Mouse (Mus musculus): ENCODE data around the gene Strada. TPM values are rescaled to one million over a fixed set of nuclear protein-coding genes. Genes with fewer than 3 reads are reported as not detected.
"Not testable (repeated sequence)": the region's sequence is repeated elsewhere in the genome, so short reads cannot be mapped to it uniquely, and the experiment has no call there.

Gene Strada
- 58.2 and 65.4 TPM in 2 replicates for polyA plus RNA-seq (2012; rRNA removed)

GRCm38 (mm10) chr11:106202123-106202465 lies at the start of gene Strada:
TSS of gene Strada (minus strand) at chr11:106202168.
- no peak for TF ChIP-seq CTCF (IDR thresholded peaks at IDR 0.05; ENCODE audit: borderline replicate concordance, insufficient read depth, low read depth, low read length)
- TF ChIP-seq POLR2A (IDR thresholded peaks at IDR 0.05; ENCODE audit: borderline replicate concordance, insufficient read depth, low read length) = no peak
- H3K27ac ChIP-seq (ENCODE audit: insufficient read depth, low read length) = no peak within 1 kb of the TSS
- no peak within 1 kb of the TSS for H3K4me3 ChIP-seq (replicated peaks; ENCODE audit: insufficient read depth, low read depth, low read length)

DNA sequence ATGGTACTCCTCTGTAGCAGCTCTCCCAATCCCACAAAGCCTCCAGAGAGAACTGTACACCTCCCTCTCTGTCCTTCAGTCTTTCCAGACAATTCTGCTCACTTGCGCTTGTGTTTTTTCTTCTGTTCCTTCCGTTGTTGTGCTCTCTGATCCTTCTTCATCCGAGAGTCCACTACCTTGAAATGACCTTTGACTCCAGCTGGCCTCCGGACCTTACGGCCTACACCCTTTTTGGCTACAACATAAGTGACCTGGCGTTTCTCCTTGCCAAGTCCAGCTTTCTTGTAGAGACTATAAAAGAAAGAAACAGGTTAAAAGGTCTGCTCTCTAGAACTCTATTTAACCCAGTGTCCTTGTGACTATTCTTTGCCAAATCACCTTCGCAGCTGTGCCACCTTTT lies 47.4 kb upstream of the Strada start:
- DNase-seq = no peak
- Histone ChIP-seq H3K27ac (ENCODE audit: insufficient read depth, low read length) (no peak overlapping the region), H3K27me3 (ENCODE audit: control insufficient read depth, insufficient read depth, low read length) (no peaks in the 10 kb centered on the region), H3K4me3 (replicated peaks; ENCODE audit: insufficient read depth, low read depth, low read length) (no peak overlapping the region), H3K4me1 (ENCODE audit: control insufficient read depth, insufficient read depth, low read length) (no peaks in the 10 kb centered on the region)
- TF ChIP-seq CTCF (IDR thresholded peaks at IDR 0.05; ENCODE audit: borderline replicate concordance, insufficient read depth, low read depth, low read length) (no peak), POLR2A (IDR thresholded peaks at IDR 0.05; ENCODE audit: borderline replicate concordance, insufficient read depth, low read length) (no peak)
- 86% methylated on average over 7 of the region's 7 CpGs for WGBS

More at GRCm38 (mm10) chr11:106202123-106202465, at the start of gene Strada:
- no peak for DNase-seq
- WGBS = 89% methylated on average over 5 of the region's 5 CpGs
- H3K27me3 ChIP-seq (ENCODE audit: control insufficient read depth, insufficient read depth, low read length) = no peaks in the 10 kb centered on the region
- no peaks in the 10 kb centered on the region for H3K4me1 ChIP-seq (ENCODE audit: control insufficient read depth, insufficient read depth, low read length)

DNA sequence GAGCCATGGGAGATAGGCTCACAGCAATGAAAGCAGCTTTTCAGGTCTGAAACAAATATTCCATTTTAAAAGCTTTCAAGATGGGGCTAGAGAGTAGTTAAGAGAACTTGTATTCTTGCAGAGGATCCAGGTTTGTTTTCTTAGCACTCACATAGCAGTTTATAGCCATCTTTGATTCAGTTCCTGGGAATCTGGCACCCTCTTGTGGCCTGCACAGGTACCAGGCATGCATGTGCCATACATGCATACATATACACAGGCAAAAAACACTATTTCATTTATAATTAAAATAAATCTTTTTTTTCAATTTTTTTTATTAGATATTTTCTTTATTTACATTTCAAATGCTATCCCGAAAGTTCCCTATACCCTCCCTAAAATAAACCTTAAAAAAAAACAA lies 44.9 kb upstream of the Strada start:
- Histone ChIP-seq H3K4me3 (replicated peaks; ENCODE audit: insufficient read depth, low read depth, low read length) (no peak overlapping the region), H3K27me3 (ENCODE audit: control insufficient read depth, insufficient read depth, low read length) (no peaks in the 10 kb centered on the region), H3K27ac (ENCODE audit: insufficient read depth, low read length) (no peak overlapping the region), H3K4me1 (ENCODE audit: control insufficient read depth, insufficient read depth, low read length) (no peaks in the 10 kb centered on the region)
- TF ChIP-seq CTCF (IDR thresholded peaks at IDR 0.05; ENCODE audit: borderline replicate concordance, insufficient read depth, low read depth, low read length) (peak; percentile 40; the same call in 1 of the 2 replicates), POLR2A (IDR thresholded peaks at IDR 0.05; ENCODE audit: borderline replicate concordance, insufficient read depth, low read length) (no peak)
- no peak for DNase-seq
- 100% methylated on average over 1 of the region's 1 CpGs for WGBS

DNA sequence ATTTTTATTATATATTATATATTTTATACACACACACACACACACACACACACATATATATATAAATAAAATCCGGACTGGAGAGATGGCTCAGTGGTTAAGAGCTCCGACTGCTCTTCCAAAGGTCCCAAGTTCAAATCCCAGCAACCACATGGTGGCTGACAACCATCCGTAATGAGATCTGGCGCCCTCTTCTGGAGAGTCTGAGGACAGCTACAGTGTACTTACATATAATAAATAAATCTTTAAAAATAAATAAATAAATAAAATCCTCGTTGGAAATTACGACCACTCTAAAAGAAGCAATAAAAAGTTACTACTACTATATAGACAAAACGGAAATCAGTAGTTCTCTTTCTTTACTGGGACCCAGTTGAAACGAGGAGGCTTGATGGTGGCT lies 32.0 kb upstream of the Strada start:
- not testable (repeated sequence) for H3K27me3 ChIP-seq (ENCODE audit: control insufficient read depth, insufficient read depth, low read length); DNase-seq; H3K4me3 ChIP-seq (replicated peaks; ENCODE audit: insufficient read depth, low read depth, low read length); H3K27ac ChIP-seq (ENCODE audit: insufficient read depth, low read length); H3K4me1 ChIP-seq (ENCODE audit: control insufficient read depth, insufficient read depth, low read length)
- WGBS = 77% methylated on average over 8 of the region's 8 CpGs

GRCm38 (mm10) chr11:106220603-106221002 lies 18.6 kb upstream of the Strada start:
- TF ChIP-seq CTCF (IDR thresholded peaks at IDR 0.05; ENCODE audit: borderline replicate concordance, insufficient read depth, low read depth, low read length) = no peak
- no peak for TF ChIP-seq POLR2A (IDR thresholded peaks at IDR 0.05; ENCODE audit: borderline replicate concordance, insufficient read depth, low read length)
- no peaks in the 10 kb centered on the region for H3K27me3 ChIP-seq (ENCODE audit: control insufficient read depth, insufficient read depth, low read length)
- no peak overlapping the region for H3K4me3 ChIP-seq (replicated peaks; ENCODE audit: insufficient read depth, low read depth, low read length)
- no peak for DNase-seq
- H3K4me1 ChIP-seq (ENCODE audit: control insufficient read depth, insufficient read depth, low read length) = no peaks in the 10 kb centered on the region; the same call in 1 of the 2 replicates
- 88% methylated on average over 3 of the region's 3 CpGs for WGBS
- H3K27ac ChIP-seq (ENCODE audit: insufficient read depth, low read length) = no peak overlapping the region

GRCm38 (mm10) chr11:106216730-106217490 lies 14.9 kb upstream of the Strada start, which contains the start of gene Ddx42:
TSS of gene Ddx42 (plus strand) at chr11:106216926.
- H3K4me1 ChIP-seq (ENCODE audit: control insufficient read depth, insufficient read depth, low read length) = no peaks in the 10 kb centered on the region; the same call in 1 of the 2 replicates
- H3K27me3 ChIP-seq (ENCODE audit: control insufficient read depth, insufficient read depth, low read length) = no peaks in the 10 kb centered on the region
- peak within 1 kb of the TSS; percentile 85 for H3K4me3 ChIP-seq (replicated peaks; ENCODE audit: insufficient read depth, low read depth, low read length)
- DNase-seq = peak; percentile 92 to 95
- under 1% methylated on average over 70 of the region's 70 CpGs for WGBS
- peak within 1 kb of the TSS; percentile 89 for H3K27ac ChIP-seq (ENCODE audit: insufficient read depth, low read length)
- no peak for TF ChIP-seq CTCF (IDR thresholded peaks at IDR 0.05; ENCODE audit: borderline replicate concordance, insufficient read depth, low read depth, low read length)
- peak; percentile 43; the same call in 1 of the 2 replicates for TF ChIP-seq POLR2A (IDR thresholded peaks at IDR 0.05; ENCODE audit: borderline replicate concordance, insufficient read depth, low read length)

- H3K4me3 ChIP-seq (replicated peaks; ENCODE audit: insufficient read depth, low read depth, low read length) = peak within 1 kb of the TSS; percentile 85
- H3K27me3 ChIP-seq (ENCODE audit: control insufficient read depth, insufficient read depth, low read length) = no peaks in the 10 kb centered on the region
- H3K4me1 ChIP-seq (ENCODE audit: control insufficient read depth, insufficient read depth, low read length) = no peaks in the 10 kb centered on the region; the same call in 1 of the 2 replicates
- TF ChIP-seq POLR2A (IDR thresholded peaks at IDR 0.05; ENCODE audit: borderline replicate concordance, insufficient read depth, low read length) (peak; percentile 79; the same call in 1 of the 2 replicates), CTCF (IDR thresholded peaks at IDR 0.05; ENCODE audit: borderline replicate concordance, insufficient read depth, low read depth, low read length) (no peak)
- DNase-seq = peak; percentile 95 to 99
- WGBS = under 1% methylated on average over 46 of the region's 46 CpGs
- peak within 1 kb of the TSS; percentile 89 for H3K27ac ChIP-seq (ENCODE audit: insufficient read depth, low read length)
Observed at GRCm38 (mm10) chr11:106215927-106216729, 14.2 kb upstream of the Strada start, which contains the start of gene Ccdc47. TSS of gene Ccdc47 (minus strand) at chr11:106216344.

All from cerebellum, adult 2 months (tissue).